Mouse (Mus musculus) cerebellum, adult 2 months (tissue): ENCODE measurements around the gene Ap2a2. TPM values are rescaled to one million over a fixed set of nuclear protein-coding genes. Genes with fewer than 3 reads are reported as not detected.

Experiments
- DNase-seq, 2 experiments: peaks; one replicate each; pipeline ENCODE4 v3.0.0; 2021
- H3K27ac ChIP-seq: fragments of 200-500 bp; 2 replicates; pipeline ENCODE4 v1.5.1; 2012; ENCODE audit warnings: low read length, control low read depth, inconsistent platforms; ENCODE audit not compliant: insufficient read depth
- H3K27me3 ChIP-seq: fragments of 200-500 bp; 2 replicates; pipeline ENCODE4 v1.6.1; 2012; ENCODE audit warnings: inconsistent platforms, mild to moderate bottlenecking, low read length, moderate library complexity; ENCODE audit not compliant: control insufficient read depth, insufficient read depth
- H3K4me1 ChIP-seq: fragments of 200-500 bp; 2 replicates; pipeline ENCODE4 v1.6.1; 2011; ENCODE audit warnings: low read length; ENCODE audit not compliant: control insufficient read depth, insufficient read depth
- H3K4me3 ChIP-seq: fragments of 200-500 bp; replicated peaks from 2 replicates; pipeline ENCODE3; 2011; ENCODE audit warnings: mild to moderate bottlenecking, low read depth, low read length, control low read depth; ENCODE audit not compliant: insufficient read depth
- CTCF ChIP-seq: fragments of 200-500 bp; IDR thresholded peaks from 2 replicates; pipeline ENCODE4 v1.5.1; 2011; ENCODE audit warnings: low read depth, mild to moderate bottlenecking, control low read depth, low read length, moderate library complexity, borderline replicate concordance; ENCODE audit not compliant: insufficient read depth
- POLR2A ChIP-seq: fragments of 200-500 bp; IDR thresholded peaks from 2 replicates; pipeline ENCODE4 v1.6.1; 2011; ENCODE audit warnings: low read length, control low read depth, borderline replicate concordance; ENCODE audit not compliant: insufficient read depth
- WGBS: fragments of 180-500 bp; shearing (Covaris S2); methylation state at CpG from one replicate; pipeline ENCODE4 v1.1.7; 2018; 5-methylcytosine and 5-hydroxymethylcytosine counted together
- polyA plus RNA-seq: library from polyadenylated mRNA; depleted of rRNA; stranded (reverse); fragments of >200 nt; gene quantifications from 2 replicates; pipeline ENCODE4 v1.2.3, GENCODE M21; 2012

Ap2a2 gene
- polyA plus RNA-seq, 1 experiment = 96.7 TPM

- DNase-seq = no peak
- no peaks in the 10 kb centered on the region for H3K4me1 ChIP-seq
- TF ChIP-seq POLR2A = no peak
- no peaks in the 10 kb centered on the region for H3K27me3 ChIP-seq
- H3K4me3 ChIP-seq = no peak overlapping the region
- no peak overlapping the region for H3K27ac ChIP-seq
- WGBS = 90% methylated on average over 3 of the region's 3 CpGs
Measured at GRCm38 (mm10) chr7:141549432-141550061, 12.4 kb upstream of the Ap2a2 start.

DNA sequence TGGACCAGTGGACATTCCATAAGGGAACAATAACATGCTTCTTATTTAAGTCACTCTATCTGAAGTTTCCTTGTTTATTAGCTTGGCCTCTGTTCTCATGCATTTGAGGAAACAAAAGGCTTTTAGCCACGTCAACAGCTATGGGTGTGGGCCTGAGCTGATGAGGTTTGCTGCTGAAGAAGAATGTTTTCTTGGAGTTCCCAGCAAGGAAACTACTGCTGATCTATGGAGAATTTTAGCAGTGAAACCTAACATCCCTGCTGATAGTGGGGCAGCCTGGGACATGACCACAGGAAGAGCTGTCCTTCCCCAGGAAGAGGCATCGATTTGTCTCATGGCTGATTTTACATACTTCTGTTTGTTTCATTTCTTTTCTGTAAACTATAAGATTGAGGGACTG is 11.5 kb upstream of the Ap2a2 start:
- Histone ChIP-seq H3K4me3 (no peak overlapping the region), H3K4me1 (no peaks in the 10 kb centered on the region), H3K27me3 (no peaks in the 10 kb centered on the region), H3K27ac (no peak overlapping the region)
- WGBS = 90% methylated on average over 2 of the region's 2 CpGs
- no peak for DNase-seq
- TF ChIP-seq POLR2A (no peak), CTCF (no peak)

- Histone ChIP-seq H3K27ac (no peak overlapping the region), H3K4me1 (no peaks in the 10 kb centered on the region), H3K4me3 (no peak overlapping the region), H3K27me3 (no peaks in the 10 kb centered on the region)
- WGBS = 69% methylated on average over 4 of the region's 4 CpGs
- DNase-seq = no peak
- TF ChIP-seq CTCF (no peak), POLR2A (no peak)
Measured at GRCm38 (mm10) chr7:141558329-141558776, 3.6 kb upstream of the Ap2a2 start.

GRCm38 (mm10) chr7:141558946-141559345 is 3.0 kb upstream of the Ap2a2 start:
- no peak overlapping the region for H3K27ac ChIP-seq
- no peaks in the 10 kb centered on the region for H3K27me3 ChIP-seq
- TF ChIP-seq CTCF (no peak), POLR2A (no peak)
- DNase-seq = no peak
- H3K4me1 ChIP-seq = peaks cover under 1% of the 10 kb centered on the region; the same call in 1 of the 2 replicates
- no peak overlapping the region for H3K4me3 ChIP-seq

DNA sequence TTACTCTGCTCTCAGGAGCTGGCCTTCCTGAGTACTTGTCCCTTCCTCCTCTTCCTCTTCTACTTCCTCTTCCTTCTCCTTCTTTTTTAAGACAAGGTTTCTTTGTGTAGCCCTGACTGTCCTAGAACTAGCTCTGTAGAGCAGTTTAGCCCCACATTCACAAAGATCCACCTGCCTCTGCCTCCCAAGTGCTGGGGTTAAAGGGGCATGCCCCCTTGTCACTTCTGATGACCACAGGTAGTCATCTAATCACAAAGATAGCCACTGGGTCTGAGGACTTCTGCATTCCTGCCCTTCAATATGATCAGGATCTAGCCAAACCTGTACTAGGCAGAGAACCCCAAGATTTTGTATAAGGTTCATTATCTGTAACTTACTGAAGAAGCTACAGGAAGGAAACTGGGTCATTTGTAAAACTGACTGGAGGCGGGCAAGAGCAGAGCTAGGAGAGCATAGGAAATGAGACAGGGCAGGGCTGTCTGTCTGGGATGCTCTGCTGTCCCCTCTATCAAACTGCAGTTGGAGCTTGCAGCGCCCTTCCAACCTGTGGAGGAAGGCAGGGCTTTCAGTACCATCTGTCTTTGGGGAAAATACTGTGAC is 2.1 kb upstream of the Ap2a2 start:
- peaks cover 8% of the 10 kb centered on the region; the same call in 1 of the 2 replicates for H3K4me1 ChIP-seq
- 91% methylated on average over 2 of the region's 2 CpGs for WGBS
- H3K4me3 ChIP-seq = no peak overlapping the region
- TF ChIP-seq CTCF (no peak), POLR2A (no peak)
- no peak overlapping the region for H3K27ac ChIP-seq
- DNase-seq = no peak
- H3K27me3 ChIP-seq = no peaks in the 10 kb centered on the region

GRCm38 (mm10) chr7:141560471-141560870 is 1.5 kb upstream of the Ap2a2 start:
- Histone ChIP-seq H3K27me3 (no peaks in the 10 kb centered on the region), H3K4me3 (no peak overlapping the region), H3K4me1 (peaks cover 11% of the 10 kb centered on the region; the same call in 1 of the 2 replicates), H3K27ac (no peak overlapping the region)
- no peak for DNase-seq
- 91% methylated on average over 4 of the region's 4 CpGs for WGBS
- TF ChIP-seq CTCF = no peak
- no peak for TF ChIP-seq POLR2A

- no peak for TF ChIP-seq CTCF
- TF ChIP-seq POLR2A = no peak
- WGBS = under 1% methylated on average over 33 of the region's 33 CpGs
- Histone ChIP-seq H3K27me3 (no peaks in the 10 kb centered on the region), H3K4me3 (peak overlapping the region; percentile 81), H3K4me1 (peaks cover 23% of the 10 kb centered on the region), H3K27ac (peak overlapping the region; percentile 70)
- DNase-seq = peak in 1 of 2 experiments; percentile 59
Measured at GRCm38 (mm10) chr7:141562421-141562851, 463 bp downstream of the Ap2a2 start.

DNA sequence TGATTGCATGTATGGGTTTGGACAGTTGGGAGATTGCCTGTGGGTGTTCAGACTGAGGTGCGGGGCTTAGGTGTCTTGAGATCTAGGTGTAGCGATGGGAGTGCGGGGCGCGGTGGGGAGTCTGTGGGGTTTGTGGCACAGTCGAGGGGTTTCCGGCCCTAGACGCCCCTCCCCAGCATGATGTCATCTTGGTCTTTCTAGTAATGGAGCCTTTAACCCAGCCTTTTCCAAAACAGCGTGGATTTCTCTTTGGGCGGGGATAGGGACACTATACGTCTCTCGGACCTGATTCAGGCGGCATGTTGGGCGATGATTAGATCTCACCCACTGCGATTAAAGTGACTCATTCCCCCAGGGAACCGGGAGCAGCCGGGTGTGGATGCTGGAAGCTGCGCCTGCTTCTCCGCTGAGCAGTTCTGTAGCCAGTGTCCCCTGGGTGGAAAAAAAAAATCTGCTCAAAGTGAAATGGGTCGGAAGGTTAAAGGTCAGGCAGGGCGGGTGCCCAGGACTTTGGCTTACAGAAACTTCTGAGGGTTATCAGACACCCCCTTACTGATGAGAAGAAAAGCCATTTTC is 967 bp downstream of the Ap2a2 start:
- H3K27me3 ChIP-seq = no peaks in the 10 kb centered on the region
- H3K4me1 ChIP-seq = peaks cover 26% of the 10 kb centered on the region
- DNase-seq = peak; percentile 65 to 76
- TF ChIP-seq POLR2A = no peak
- no peak for TF ChIP-seq CTCF
- H3K4me3 ChIP-seq = peak overlapping the region; percentile 81
- H3K27ac ChIP-seq = peak overlapping the region; percentile 68
- WGBS = under 1% methylated on average over 21 of the region's 21 CpGs
